Mouse (Mus musculus) subcutaneous adipose tissue, adult 2 months (tissue): ENCODE results near the gene Klhl13. TPM values are rescaled to one million over a fixed set of nuclear protein-coding genes. Genes with fewer than 3 reads are reported as not detected.

ENCODE experiments used
- polyA plus RNA-seq: library from polyadenylated mRNA; depleted of rRNA; stranded (reverse); fragments of >200 nt; gene quantifications from 2 replicates; pipeline ENCODE4 v1.2.3, GENCODE M21; 2012; ENCODE audit warnings: low replicate concordance; rRNA removed

The Klhl13 gene
- 21.1 and 22.3 TPM in 2 replicates for polyA plus RNA-seq

GRCm38 (mm10) chrX:23364514-23365381, at the start of gene Klhl13:
Klhl13 (minus strand) TSS chrX:23365082.

